Mouse (Mus musculus): Measurements from ENCODE around the gene Adck2. TPM values are rescaled to one million over a fixed set of nuclear protein-coding genes. Genes with fewer than 3 reads are reported as not detected.

Adck2 gene
- polyA plus RNA-seq, 2 experiments from 2014 or later, result 27.8 to 29.7 TPM

Other genes with a start within 250 kb of the Adck2 start
- gene Slc37a3, start 196.2 kb upstream of the Adck2 start, polyA plus RNA-seq (2017; shearing (Covaris generic)), result 10 to 100 TPM; 37.0 to 55.1 TPM
- gene Rab19, start 192.7 kb upstream of the Adck2 start, polyA plus RNA-seq (2017; shearing (Covaris generic)), result 10 to 100 TPM; 65.0 to 65.3 TPM
- gene Mkrn1, start 153.4 kb upstream of the Adck2 start, polyA plus RNA-seq (2017; shearing (Covaris generic)), result 10 to 100 TPM; 49.7 to 52.2 TPM
- gene Dennd2a, start 16.0 kb upstream of the Adck2 start, polyA plus RNA-seq (2017; shearing (Covaris generic)), result under 1 TPM in 1 of 2 experiments, not detected in 1; 0.65 TPM
- gene Gm42420, start 11.9 kb downstream of the Adck2 start, polyA plus RNA-seq (2017; shearing (Covaris generic)), result not detected
- gene Ndufb2, start 18.7 kb downstream of the Adck2 start, polyA plus RNA-seq (2017; shearing (Covaris generic)), result 10 to 100 TPM; 46.2 to 69.9 TPM
- gene Braf, start 151.6 kb downstream of the Adck2 start, polyA plus RNA-seq (2017; shearing (Covaris generic)), result 10 to 100 TPM; 16.9 to 20.4 TPM
- 100 to 1,000 TPM; 163 to 234 TPM for gene Mrps33, start 237.1 kb downstream of the Adck2 start, polyA plus RNA-seq (2017; shearing (Covaris generic))

All from CD4-positive, CD25-positive, alpha-beta regulatory T cell, adult 4 months (primary cell).